Mouse (Mus musculus): ENCODE data around the gene Tab2. TPM values are rescaled to one million over a fixed set of nuclear protein-coding genes. Genes with fewer than 3 reads are reported as not detected.

Gene Tab2
- polyA plus RNA-seq, 2 experiments = 36.2 to 75.3 TPM

DNA sequence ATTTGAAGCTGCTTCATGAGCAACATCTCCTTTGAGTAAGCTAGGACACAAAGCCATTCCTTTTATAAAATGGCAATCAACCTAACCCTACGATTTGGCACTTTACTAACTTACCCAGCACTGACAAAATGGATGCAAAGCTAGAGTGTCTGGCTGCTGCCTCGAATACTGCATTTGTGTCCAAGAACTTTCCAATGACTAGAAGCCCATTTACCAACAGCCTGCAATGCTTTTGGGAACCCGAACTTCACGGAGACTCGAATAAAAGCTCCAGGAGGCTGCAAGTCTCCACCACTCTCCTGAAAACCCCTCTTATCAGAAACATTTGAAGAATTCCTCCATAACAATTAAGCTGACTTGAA is 1.4 kb downstream of the Tab2 start:
- H3K27ac ChIP-seq (replicated peaks; ENCODE audit: low read depth, low read length) = peak overlapping the region; percentile 99
- WGBS = 5% methylated on average over 5 of the region's 5 CpGs
- TF ChIP-seq POLR2A (IDR thresholded peaks at IDR 0.05; ENCODE audit: borderline replicate concordance, extremely low read depth, insufficient read depth, insufficient read length) = no peak
- no peaks in the 10 kb centered on the region for H3K27me3 ChIP-seq (ENCODE audit: control insufficient read depth, insufficient read depth, low read length)
- peak overlapping the region; percentile 82 for H3K4me2 ChIP-seq (replicated peaks; ENCODE audit: low read depth, low read length, severe bottlenecking)
- peak overlapping the region; percentile 99 for H3K9ac ChIP-seq (ENCODE audit: low read depth, low read length, severe bottlenecking)
- no peaks in the 10 kb centered on the region for H3K9me3 ChIP-seq (ENCODE audit: control insufficient read depth, low read length)
- peak overlapping the region; percentile 93 for H3K4me3 ChIP-seq (replicated peaks; ENCODE audit: low read length)
- DNase-seq (ENCODE audit: low spot score) = no peak
- H3K4me1 ChIP-seq (ENCODE audit: control insufficient read depth, insufficient read depth, low read length) = peaks cover 12% of the 10 kb centered on the region
- no peaks in the 10 kb centered on the region for H3K36me3 ChIP-seq (ENCODE audit: control insufficient read depth, insufficient read depth, low read length)
- ATAC-seq (ENCODE audit: low FRiP score, low read depth) = no peak

DNA sequence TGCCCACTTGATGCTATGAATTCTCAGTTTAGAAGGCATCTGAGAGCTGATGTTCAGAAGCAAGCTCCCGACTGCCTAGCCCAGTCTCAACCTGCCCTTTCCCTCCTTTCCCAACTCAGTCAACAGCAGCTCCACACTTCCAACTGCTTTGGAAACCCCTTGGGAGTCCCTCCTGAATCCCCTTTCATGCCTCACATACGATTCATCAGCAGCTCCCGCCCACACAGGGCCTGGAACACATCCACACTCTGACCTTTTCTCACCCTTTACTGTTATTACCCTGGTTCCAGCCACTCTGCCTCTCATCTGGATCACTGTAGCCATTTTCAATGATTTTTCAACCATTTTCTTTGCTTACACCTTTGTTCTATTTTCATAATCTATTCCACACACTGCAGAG is 13.0 kb downstream of the Tab2 start:
- 27% methylated on average over 3 of the region's 3 CpGs for WGBS
- peaks cover 9% of the 10 kb centered on the region; the same call in 1 of the 2 replicates for H3K9me3 ChIP-seq (ENCODE audit: control insufficient read depth, low read length)
- DNase-seq (ENCODE audit: low spot score) (peak; percentile 14), ATAC-seq (ENCODE audit: low FRiP score, low read depth) (no peak)
- H3K4me1 ChIP-seq (ENCODE audit: control insufficient read depth, insufficient read depth, low read length) = peaks cover 5% of the 10 kb centered on the region
- no peak for TF ChIP-seq POLR2A (IDR thresholded peaks at IDR 0.05; ENCODE audit: borderline replicate concordance, extremely low read depth, insufficient read depth, insufficient read length)
- H3K36me3 ChIP-seq (ENCODE audit: control insufficient read depth, insufficient read depth, low read length) = 0 out of 2 replicates have a peak, but pooled peaks cover 5% of the 10 kb centered on the region
- no peak overlapping the region for H3K27ac ChIP-seq (replicated peaks; ENCODE audit: low read depth, low read length)
- no peak overlapping the region for H3K4me2 ChIP-seq (replicated peaks; ENCODE audit: low read depth, low read length, severe bottlenecking)
- no peaks in the 10 kb centered on the region for H3K27me3 ChIP-seq (ENCODE audit: control insufficient read depth, insufficient read depth, low read length)
- H3K4me3 ChIP-seq (replicated peaks; ENCODE audit: low read length) = no peak overlapping the region
- H3K9ac ChIP-seq (ENCODE audit: low read depth, low read length, severe bottlenecking) = no peak overlapping the region

DNA sequence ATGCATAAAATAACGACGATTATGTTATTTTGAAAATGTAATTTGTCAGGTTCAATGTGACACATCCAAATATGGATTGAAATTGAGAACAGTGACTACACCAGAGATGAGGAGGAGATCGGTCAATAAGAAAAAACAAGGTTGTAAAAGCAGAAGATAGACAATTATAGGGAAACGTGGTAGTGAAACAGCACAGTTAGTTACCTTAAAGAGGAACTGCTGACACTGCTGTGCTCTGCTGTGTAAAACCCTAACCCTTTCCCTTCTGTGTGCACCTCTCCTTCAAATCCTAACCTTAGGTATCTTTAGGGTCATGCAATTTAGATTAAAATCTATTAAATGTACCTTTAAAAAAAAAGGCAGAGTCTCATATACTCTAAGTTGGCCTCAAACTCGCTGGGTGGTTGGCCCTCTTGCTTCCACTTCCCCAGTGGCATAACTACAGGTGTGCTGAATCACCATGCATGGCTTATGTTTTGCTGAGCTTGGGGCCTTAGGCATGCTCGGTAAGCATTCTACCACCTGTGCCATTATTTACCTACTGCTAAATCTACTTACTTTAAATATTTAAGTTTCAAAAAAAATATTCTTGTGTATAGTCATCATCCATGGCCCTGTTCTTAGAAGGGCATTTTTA is 19.4 kb downstream of the Tab2 start:
- Histone ChIP-seq H3K9ac (ENCODE audit: low read depth, low read length, severe bottlenecking) (no peak overlapping the region), H3K4me3 (replicated peaks; ENCODE audit: low read length) (no peak overlapping the region), H3K27ac (replicated peaks; ENCODE audit: low read depth, low read length) (no peak overlapping the region), H3K4me2 (replicated peaks; ENCODE audit: low read depth, low read length, severe bottlenecking) (no peak overlapping the region), H3K27me3 (ENCODE audit: control insufficient read depth, insufficient read depth, low read length) (no peaks in the 10 kb centered on the region), H3K36me3 (ENCODE audit: control insufficient read depth, insufficient read depth, low read length) (no peaks in the 10 kb centered on the region; the same call in 1 of the 2 replicates), H3K9me3 (ENCODE audit: control insufficient read depth, low read length) (no peaks in the 10 kb centered on the region), H3K4me1 (ENCODE audit: control insufficient read depth, insufficient read depth, low read length) (0 out of 2 replicates have a peak, but pooled peaks cover 3% of the 10 kb centered on the region)
- no peak for TF ChIP-seq POLR2A (IDR thresholded peaks at IDR 0.05; ENCODE audit: borderline replicate concordance, extremely low read depth, insufficient read depth, insufficient read length)
- 78% methylated on average over 6 of the region's 6 CpGs for WGBS
- ATAC-seq (ENCODE audit: low FRiP score, low read depth) = no peak
- DNase-seq (ENCODE audit: low spot score) = no peak

DNA sequence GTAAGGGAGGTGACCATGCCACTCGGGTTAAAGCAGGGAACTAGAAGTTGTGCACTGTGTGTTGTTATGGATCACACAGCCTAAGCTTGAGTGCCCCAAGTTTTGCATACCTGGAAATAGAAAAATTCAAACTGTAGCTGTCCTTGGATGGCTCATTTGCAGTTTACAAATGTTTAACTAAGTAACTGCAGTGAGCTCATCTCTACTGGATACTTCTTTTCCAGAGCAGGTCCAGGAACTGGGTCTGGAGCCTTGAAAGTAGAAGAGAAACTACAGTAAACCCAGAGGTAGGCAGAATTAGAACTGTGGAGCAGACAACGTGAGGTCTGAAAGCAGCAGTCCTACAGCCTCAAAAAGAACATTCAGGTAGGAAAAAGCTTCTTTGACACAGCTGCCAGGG is 23.1 kb downstream of the Tab2 start:
- peaks cover 2% of the 10 kb centered on the region; the same call in 1 of the 2 replicates for H3K36me3 ChIP-seq (ENCODE audit: control insufficient read depth, insufficient read depth, low read length)
- DNase-seq (ENCODE audit: low spot score) = no peak
- no peak overlapping the region for H3K9ac ChIP-seq (ENCODE audit: low read depth, low read length, severe bottlenecking)
- H3K4me2 ChIP-seq (replicated peaks; ENCODE audit: low read depth, low read length, severe bottlenecking) = no peak overlapping the region
- ATAC-seq (ENCODE audit: low FRiP score, low read depth) = no peak
- no peak overlapping the region for H3K27ac ChIP-seq (replicated peaks; ENCODE audit: low read depth, low read length)
- H3K4me3 ChIP-seq (replicated peaks; ENCODE audit: low read length) = no peak overlapping the region
- H3K9me3 ChIP-seq (ENCODE audit: control insufficient read depth, low read length) = no peaks in the 10 kb centered on the region
- no peak for TF ChIP-seq POLR2A (IDR thresholded peaks at IDR 0.05; ENCODE audit: borderline replicate concordance, extremely low read depth, insufficient read depth, insufficient read length)
- 0 out of 2 replicates have a peak, but pooled peaks cover 3% of the 10 kb centered on the region for H3K4me1 ChIP-seq (ENCODE audit: control insufficient read depth, insufficient read depth, low read length)
- WGBS = 83% methylated on average over 2 of the region's 2 CpGs
- H3K27me3 ChIP-seq (ENCODE audit: control insufficient read depth, insufficient read depth, low read length) = no peaks in the 10 kb centered on the region

DNA sequence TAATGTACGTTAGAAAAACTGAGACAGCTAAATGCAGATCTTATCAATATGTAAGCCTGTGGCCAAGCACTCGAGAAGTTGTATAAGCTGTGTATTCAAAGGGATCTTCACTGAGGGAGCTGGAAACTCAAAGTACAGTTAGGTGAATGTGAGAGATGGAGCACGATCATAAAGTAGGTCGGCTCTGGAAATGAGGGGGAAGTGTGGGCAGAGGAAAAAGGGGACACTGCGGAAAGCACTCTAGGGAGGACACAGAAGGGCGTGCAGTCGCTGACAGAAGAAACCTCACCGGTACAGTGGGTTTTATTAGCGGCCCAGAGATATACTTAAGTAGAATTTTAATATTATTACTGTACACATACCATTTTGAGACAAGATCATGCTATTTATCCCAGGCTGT is 27.0 kb downstream of the Tab2 start:
- whole genome bisulfite sequencing = 86% methylated on average over 9 of the region's 9 CpGs
- ATAC-seq (ENCODE audit: low FRiP score, low read depth) (no peak), DNase-seq (ENCODE audit: low spot score) (no peak)
- Histone ChIP-seq H3K4me3 (replicated peaks; ENCODE audit: low read length) (no peak overlapping the region), H3K9ac (ENCODE audit: low read depth, low read length, severe bottlenecking) (no peak overlapping the region), H3K4me1 (ENCODE audit: control insufficient read depth, insufficient read depth, low read length) (no peaks in the 10 kb centered on the region), H3K27ac (replicated peaks; ENCODE audit: low read depth, low read length) (no peak overlapping the region), H3K4me2 (replicated peaks; ENCODE audit: low read depth, low read length, severe bottlenecking) (no peak overlapping the region), H3K9me3 (ENCODE audit: control insufficient read depth, low read length) (no peaks in the 10 kb centered on the region), H3K36me3 (ENCODE audit: control insufficient read depth, insufficient read depth, low read length) (peaks cover 12% of the 10 kb centered on the region), H3K27me3 (ENCODE audit: control insufficient read depth, insufficient read depth, low read length) (no peaks in the 10 kb centered on the region)
- TF ChIP-seq POLR2A (IDR thresholded peaks at IDR 0.05; ENCODE audit: borderline replicate concordance, extremely low read depth, insufficient read depth, insufficient read length) = no peak

Measured in limb, embryonic 14.5 days (tissue).